Mouse (Mus musculus) spleen, adult 12 weeks (tissue): Measurements from ENCODE around the gene Gm2000.
"Not testable (repeated sequence)": the region's sequence is repeated elsewhere in the genome, so short reads cannot be mapped to it uniquely, and the experiment has no call there.

Experiments used
- DNase-seq: peaks from one replicate; pipeline ENCODE4 v3.0.0; 2022; ENCODE audit warnings: low spot score

Gene Gm2000

GRCm38 (mm10) chr1:156365740-156366139 lies at the start of gene Gm2000:
TSS of gene Gm2000 (plus strand) at chr1:156366040.
- no peak for DNase-seq

- DNase-seq, result no peak
Observed at GRCm38 (mm10) chr1:156323126-156323525, 42.7 kb upstream of the Gm2000 start.

GRCm38 (mm10) chr1:156340847-156341246 lies 25.0 kb upstream of the Gm2000 start:
- no peak for DNase-seq

GRCm38 (mm10) chr1:156344433-156344832 lies 21.4 kb upstream of the Gm2000 start:
- no peak for DNase-seq

- no peak for DNase-seq
Observed at GRCm38 (mm10) chr1:156345633-156346032, 20.2 kb upstream of the Gm2000 start.

- no peak for DNase-seq
Observed at GRCm38 (mm10) chr1:156349031-156349430, 16.8 kb upstream of the Gm2000 start.

- DNase-seq, result no peak
Observed at GRCm38 (mm10) chr1:156350441-156350840, 15.4 kb upstream of the Gm2000 start.

- no peak for DNase-seq
Observed at GRCm38 (mm10) chr1:156352466-156352865, 13.4 kb upstream of the Gm2000 start.

- DNase-seq, result no peak
Observed at GRCm38 (mm10) chr1:156381217-156381616, 15.4 kb downstream of the Gm2000 start.

- DNase-seq, result no peak
Observed at GRCm38 (mm10) chr1:156386232-156386631, 20.4 kb downstream of the Gm2000 start.

GRCm38 (mm10) chr1:156386880-156387279 lies 21.0 kb downstream of the Gm2000 start:
- no peak for DNase-seq

GRCm38 (mm10) chr1:156393148-156393547 lies 27.3 kb downstream of the Gm2000 start:
- DNase-seq, result no peak

GRCm38 (mm10) chr1:156400159-156400558 lies 34.3 kb downstream of the Gm2000 start:
- not testable (repeated sequence) for DNase-seq

- DNase-seq, result no peak
Observed at GRCm38 (mm10) chr1:156402491-156402890, 36.7 kb downstream of the Gm2000 start.

- DNase-seq, result no peak
Observed at GRCm38 (mm10) chr1:156403251-156403650, 37.4 kb downstream of the Gm2000 start.

GRCm38 (mm10) chr1:156408004-156408403 lies 42.2 kb downstream of the Gm2000 start:
- DNase-seq, result no peak

- no peak for DNase-seq
Observed at GRCm38 (mm10) chr1:156408521-156408920, 42.7 kb downstream of the Gm2000 start.
